Mouse (Mus musculus) left cerebral cortex, adult 11 months (tissue): ENCODE results near the gene Hcfc1.

ENCODE experiments used
- DNase-seq: peaks from one replicate; pipeline ENCODE4 v3.0.0; 2022; ENCODE audit warnings: low spot score

Hcfc1 gene

GRCm38 (mm10) chrX:73941860-73942259 is 24.3 kb downstream of the Hcfc1 start:
- DNase-seq = no peak

- no peak for DNase-seq
These were observed 34.3 kb downstream of the Hcfc1 start for GRCm38 (mm10) chrX:73931871-73932270.

GRCm38 (mm10) chrX:73930402-73931062 is 35.6 kb downstream of the Hcfc1 start, which contains the start of gene Renbp:
Renbp (minus strand) TSS chrX:73930850.
- no peak for DNase-seq

GRCm38 (mm10) chrX:73922550-73922882 is 43.6 kb downstream of the Hcfc1 start:
- DNase-seq = no peak

- peak; percentile 83 for DNase-seq
These were observed 44.2 kb downstream of the Hcfc1 start, which contains the start of the genes Arhgap4 and Naa10 for GRCm38 (mm10) chrX:73921823-73922549. Arhgap4 (minus strand) TSS chrX:73921870. Naa10 (minus strand) TSS chrX:73921944.

- no peak for DNase-seq
These were observed 44.8 kb downstream of the Hcfc1 start for GRCm38 (mm10) chrX:73921285-73921822.

- no peak for DNase-seq
These were observed 47.5 kb downstream of the Hcfc1 start for GRCm38 (mm10) chrX:73918631-73919030.

- DNase-seq = no peak
These were observed 49.2 kb downstream of the Hcfc1 start for GRCm38 (mm10) chrX:73916945-73917344.

- DNase-seq = peak; percentile 85
These were observed 51.1 kb downstream of the Hcfc1 start for GRCm38 (mm10) chrX:73914827-73915703.

GRCm38 (mm10) chrX:73911588-73911987 is 54.6 kb downstream of the Hcfc1 start:
- DNase-seq = no peak

GRCm38 (mm10) chrX:73911156-73911555 is 55.0 kb downstream of the Hcfc1 start:
- no peak for DNase-seq

- no peak for DNase-seq
These were observed 55.7 kb downstream of the Hcfc1 start for GRCm38 (mm10) chrX:73910451-73910850.

GRCm38 (mm10) chrX:73910049-73910448 is 56.1 kb downstream of the Hcfc1 start:
- DNase-seq = no peak

- no peak for DNase-seq
These were observed 68.2 kb downstream of the Hcfc1 start for GRCm38 (mm10) chrX:73897959-73898358.

GRCm38 (mm10) chrX:73895719-73896118 is 70.4 kb downstream of the Hcfc1 start, which contains the start of gene L1cam:
L1cam (minus strand) TSS chrX:73896105.
- no peak for DNase-seq

- no peak for DNase-seq
These were observed 73.3 kb downstream of the Hcfc1 start for GRCm38 (mm10) chrX:73892833-73893232.
